Mouse (Mus musculus): Measurements from ENCODE around the gene Cxcr5.

Gene Cxcr5

GRCm38 (mm10) chr9:44508721-44509486 lies 52.8 kb downstream of the Cxcr5 start:
- peak; percentile 44 to 47 for DNase-seq

- peak; percentile 40 to 48 for DNase-seq
Observed at GRCm38 (mm10) chr9:44508124-44508619, 53.5 kb downstream of the Cxcr5 start.

GRCm38 (mm10) chr9:44507345-44507744 lies 54.3 kb downstream of the Cxcr5 start:
- DNase-seq: no peak

- DNase-seq: peak in 1 of 2 experiments; percentile 25
Observed at GRCm38 (mm10) chr9:44506566-44506965, 55.1 kb downstream of the Cxcr5 start.

GRCm38 (mm10) chr9:44505824-44506467 lies 55.7 kb downstream of the Cxcr5 start:
- DNase-seq: peak; percentile 25 to 50

- DNase-seq: peak; percentile 70 to 75
Observed at GRCm38 (mm10) chr9:44504893-44505823, 56.5 kb downstream of the Cxcr5 start.

- peak; percentile 93 to 95 for DNase-seq
Observed at GRCm38 (mm10) chr9:44502006-44502405, 59.7 kb downstream of the Cxcr5 start.

- peak in 1 of 2 experiments; percentile 14 for DNase-seq
Observed at GRCm38 (mm10) chr9:44501206-44501879, 60.3 kb downstream of the Cxcr5 start.

- peak in 1 of 2 experiments; percentile 28 for DNase-seq
Observed at GRCm38 (mm10) chr9:44500638-44501175, 61.0 kb downstream of the Cxcr5 start.

GRCm38 (mm10) chr9:44500163-44500533 lies 61.5 kb downstream of the Cxcr5 start:
- peak in 1 of 2 experiments; percentile 16 for DNase-seq

GRCm38 (mm10) chr9:44499356-44500162 lies 62.1 kb downstream of the Cxcr5 start:
- DNase-seq: peak; percentile 78 to 82

GRCm38 (mm10) chr9:44498421-44499355 lies 63.0 kb downstream of the Cxcr5 start:
- DNase-seq: peak; percentile 73 to 76

GRCm38 (mm10) chr9:44497624-44498377 lies 63.9 kb downstream of the Cxcr5 start:
- no peak for DNase-seq

- DNase-seq: no peak
Observed at GRCm38 (mm10) chr9:44496803-44497461, 64.7 kb downstream of the Cxcr5 start.

- no peak for DNase-seq
Observed at GRCm38 (mm10) chr9:44495810-44496344, 65.8 kb downstream of the Cxcr5 start.

- peak; percentile 52 to 64 for DNase-seq
Observed at GRCm38 (mm10) chr9:44494863-44495809, 66.5 kb downstream of the Cxcr5 start.

GRCm38 (mm10) chr9:44494261-44494862 lies 67.3 kb downstream of the Cxcr5 start:
- peak; percentile 51 to 57 for DNase-seq
